In the genomic region with DNA sequence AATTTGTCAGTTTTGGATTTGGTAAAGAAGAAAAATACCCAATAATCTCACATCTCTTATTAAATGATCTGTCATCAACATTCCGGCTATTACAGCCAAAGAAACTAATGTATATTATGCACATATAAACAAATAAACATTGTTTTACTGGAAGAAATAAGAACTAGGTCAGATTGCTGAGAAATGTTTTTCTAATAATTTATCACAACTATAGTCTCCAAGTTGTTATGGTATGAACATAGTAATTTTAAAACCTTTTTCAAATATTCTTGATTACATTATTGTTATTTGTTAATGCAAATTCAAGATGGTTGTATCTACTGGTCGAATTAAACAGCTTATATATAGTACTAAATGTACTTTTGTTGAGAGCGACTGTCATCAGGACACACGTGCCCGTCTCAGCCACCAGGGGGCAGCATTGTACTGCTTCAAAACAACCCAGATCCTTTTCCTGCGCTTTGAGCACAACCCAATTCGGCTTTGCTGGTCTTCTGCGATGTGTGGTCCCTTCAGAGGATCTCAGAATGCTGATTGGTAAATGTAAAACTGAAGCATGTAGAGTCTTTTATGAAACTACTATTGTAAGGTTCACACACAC, we compare ENCODE assay signal across 8 mouse cellular contexts. TPM values are rescaled to one million over a fixed set of nuclear protein-coding genes. Genes with fewer than 3 reads are reported as not detected.
A peak's percentile ranks its signal among the peaks of the same experiment; 100 is the strongest.
DNase-seq lines count a peak whose midpoint lies in the region; ATAC-seq lines count a peak whose summit lies in the region.

No protein-coding gene starts in this region.

- no peaks in the 10 kb centered on the region for H3K9me3 ChIP-seq in heart, embryonic 10.5 days
- no peaks in the 10 kb centered on the region for H3K9me3 ChIP-seq in limb, embryonic 12.5 days

- peak; percentile 41 for DNase-seq in heart, adult 8-10 months (ENCODE audit: low spot score)
- no peak for DNase-seq in heart, embryonic 10.5 days (ENCODE audit: low spot score)
- DNase-seq in cerebellum, postnatal 14 days = peak; percentile 88 to 91
- peak; percentile 75 to 87 for DNase-seq in frontal cortex, postnatal 36 days (ENCODE audit: low spot score in 2 of 2)
- DNase-seq in kidney, adult 8-10 months = peak; percentile 20 to 68
- peak; percentile 30 to 59 for DNase-seq in spleen, postnatal 14 days (ENCODE audit: low spot score in 2 of 2)

- H3K36me3 ChIP-seq in heart, embryonic 10.5 days = no peaks in the 10 kb centered on the region
- no peaks in the 10 kb centered on the region for H3K36me3 ChIP-seq in limb, embryonic 12.5 days

- 11% methylated on average over 8 of the region's 8 CpGs for WGBS in heart, embryonic 10.5 days
- WGBS in limb, embryonic 12.5 days = 16% methylated on average over 8 of the region's 8 CpGs

- no peak overlapping the region for H3K4me2 ChIP-seq in limb, embryonic 12.5 days

- no peak overlapping the region for H3K9ac ChIP-seq in limb, embryonic 12.5 days (replicated peaks)

- no peak overlapping the region for H3K4me3 ChIP-seq in heart, embryonic 10.5 days
- no peak overlapping the region for H3K4me3 ChIP-seq in limb, embryonic 12.5 days (replicated peaks)

- ATAC-seq in limb, embryonic 12.5 days (ENCODE audit: insufficient number of reproducible peaks, insufficient read depth, low FRiP score, low TSS enrichment, low read depth) = peak; percentile 37; the same call in 1 of the 2 replicates
- ATAC-seq in monocyte, adult 5-6 weeks (replicated peaks; ENCODE audit: insufficient number of reproducible peaks, low FRiP score, low TSS enrichment, poor library complexity, severe bottlenecking) = peak; percentile 70

- no peaks in the 10 kb centered on the region for H3K4me1 ChIP-seq in heart, embryonic 10.5 days
- no peaks in the 10 kb centered on the region for H3K4me1 ChIP-seq in limb, embryonic 12.5 days (replicated peaks)

- H3K27ac ChIP-seq in heart, embryonic 10.5 days = no peak overlapping the region
- no peak overlapping the region for H3K27ac ChIP-seq in limb, embryonic 12.5 days

- H3K27me3 ChIP-seq in heart, embryonic 10.5 days (ENCODE audit: insufficient read depth, poor library complexity, severe bottlenecking) = no peaks in the 10 kb centered on the region
- no peaks in the 10 kb centered on the region for H3K27me3 ChIP-seq in limb, embryonic 12.5 days

RNA-seq across cellular contexts. Expression of gene Anxa1, which starts 45.3 kb away (rescaled TPM):
- total RNA-seq in heart, adult 8-10 months (2022) = 10 to 100 TPM; 16.5 to 29.2 (median 17.5) TPM
- 7.1 and 10.3 TPM in 2 replicates for polyA plus RNA-seq in heart, embryonic 10.5 days (2016; fragmentation: Nextera tagmentation; extraction: Ambion mirVana)
- polyA plus RNA-seq in limb, embryonic 12.5 days (2016; fragmentation: Nextera tagmentation; extraction: Ambion mirVana) = 15.2 and 17.6 TPM in 2 replicates
- 354 to 449 TPM (median 418 TPM) in 3 replicates for total RNA-seq in monocyte, adult 5-6 weeks (2017)

Comparison
In these comparisons a context has a peak if more than half of its experiments do, and no peak if none do; other contexts are left out.
1. RNA of gene Anxa1, which starts 45.3 kb away (total RNA-seq): 354 to 449 TPM in monocyte, adult 5-6 weeks; 16.5 to 29.2 TPM in heart, adult 8-10 months; every median in the first group is over 10 times any median in the second.